In genomic region chr17:33842966-33843795, GRCm38 (mm10) we compare ENCODE assay signal across 8 mouse cellular contexts. TPM values are rescaled to one million over a fixed set of nuclear protein-coding genes. Genes with fewer than 3 reads are reported as not detected.
DNase-seq lines count a peak whose midpoint lies in the region; ATAC-seq and TF ChIP-seq lines count a peak whose summit lies in the region.

Gene Cd320, plus strand, starts transcription at chr17:33843091.

- peak within 1 kb of the TSS; percentile 78 for H3K4me2 ChIP-seq in embryonic facial prominence, embryonic 14.5 days (ENCODE audit: low read depth, low read length)
- H3K4me2 ChIP-seq in limb, embryonic 14.5 days (replicated peaks; ENCODE audit: low read depth, low read length, severe bottlenecking) = peak within 1 kb of the TSS; percentile 72
- peak within 1 kb of the TSS; percentile 81 for H3K4me2 ChIP-seq in midbrain, postnatal 0 days (ENCODE audit: low read depth, low read length, poor library complexity, severe bottlenecking)

- no peaks in the 10 kb centered on the region for H3K27me3 ChIP-seq in embryonic facial prominence, embryonic 14.5 days (replicated peaks; ENCODE audit: control insufficient read depth, insufficient read depth, low read length)
- H3K27me3 ChIP-seq in limb, embryonic 14.5 days (ENCODE audit: control insufficient read depth, insufficient read depth, low read length) = no peaks in the 10 kb centered on the region
- no peaks in the 10 kb centered on the region for H3K27me3 ChIP-seq in midbrain, postnatal 0 days (ENCODE audit: insufficient read depth, low read length)

- peak; percentile 35 for TF ChIP-seq CTCF in midbrain, postnatal 0 days (IDR thresholded peaks at IDR 0.05)

- no peaks in the 10 kb centered on the region for H3K9me3 ChIP-seq in embryonic facial prominence, embryonic 14.5 days (ENCODE audit: control insufficient read depth, low read length)
- no peaks in the 10 kb centered on the region for H3K9me3 ChIP-seq in limb, embryonic 14.5 days (ENCODE audit: control insufficient read depth, low read length)
- no peaks in the 10 kb centered on the region for H3K9me3 ChIP-seq in midbrain, postnatal 0 days (ENCODE audit: low read length)

- peak; percentile 94 for ATAC-seq in embryonic facial prominence, embryonic 14.5 days (ENCODE audit: low read depth)
- ATAC-seq in limb, embryonic 14.5 days (ENCODE audit: low FRiP score, low read depth) = peak; percentile 93
- peak; percentile 94 for ATAC-seq in midbrain, postnatal 0 days (ENCODE audit: low FRiP score)

- WGBS in embryonic facial prominence, embryonic 14.5 days = under 1% methylated on average over 43 of the region's 45 CpGs
- under 1% methylated on average over 42 of the region's 45 CpGs for WGBS in limb, embryonic 14.5 days
- under 1% methylated on average over 44 of the region's 45 CpGs for WGBS in midbrain, postnatal 0 days

- peak within 1 kb of the TSS; percentile 80 for H3K4me3 ChIP-seq in embryonic facial prominence, embryonic 14.5 days (ENCODE audit: low read depth, low read length)
- H3K4me3 ChIP-seq in limb, embryonic 14.5 days (replicated peaks; ENCODE audit: low read length) = peak within 1 kb of the TSS; percentile 79
- peak within 1 kb of the TSS; percentile 85 for H3K4me3 ChIP-seq in midbrain, postnatal 0 days (ENCODE audit: low read depth, low read length)

- H3K36me3 ChIP-seq in embryonic facial prominence, embryonic 14.5 days (ENCODE audit: control insufficient read depth, insufficient read depth, low read length) = peaks cover 29% of the 10 kb centered on the region
- peaks cover 18% of the 10 kb centered on the region for H3K36me3 ChIP-seq in limb, embryonic 14.5 days (ENCODE audit: control insufficient read depth, insufficient read depth, low read length)
- peaks cover 11% of the 10 kb centered on the region for H3K36me3 ChIP-seq in midbrain, postnatal 0 days (ENCODE audit: insufficient read depth, low read length)

- peak within 1 kb of the TSS; percentile 25; the same call in 1 of the 2 replicates for H3K27ac ChIP-seq in embryonic facial prominence, embryonic 14.5 days (replicated peaks; ENCODE audit: low read depth, low read length)
- H3K27ac ChIP-seq in limb, embryonic 14.5 days (replicated peaks; ENCODE audit: low read depth, low read length) = no peak within 1 kb of the TSS
- H3K27ac ChIP-seq in midbrain, postnatal 0 days (ENCODE audit: low read depth, low read length) = peak within 1 kb of the TSS; percentile 77

- H3K9ac ChIP-seq in embryonic facial prominence, embryonic 14.5 days (ENCODE audit: low read depth, low read length) = peak within 1 kb of the TSS; percentile 77
- peak within 1 kb of the TSS; percentile 58 for H3K9ac ChIP-seq in limb, embryonic 14.5 days (ENCODE audit: low read depth, low read length, severe bottlenecking)
- H3K9ac ChIP-seq in midbrain, postnatal 0 days (replicated peaks; ENCODE audit: low read length, poor library complexity, severe bottlenecking) = peak within 1 kb of the TSS; percentile 77

- H3K4me1 ChIP-seq in embryonic facial prominence, embryonic 14.5 days (ENCODE audit: control insufficient read depth, insufficient read depth, low read length) = no peaks in the 10 kb centered on the region; the same call in 1 of the 2 replicates
- peaks cover 7% of the 10 kb centered on the region for H3K4me1 ChIP-seq in limb, embryonic 14.5 days (ENCODE audit: control insufficient read depth, insufficient read depth, low read length)
- H3K4me1 ChIP-seq in midbrain, postnatal 0 days (ENCODE audit: insufficient read depth, low read length) = peaks cover 8% of the 10 kb centered on the region

- 0 out of 2 replicates have a peak, but pooled peaks have one; percentile 60 for TF ChIP-seq POLR2A in limb, embryonic 14.5 days (IDR thresholded peaks at IDR 0.05; ENCODE audit: borderline replicate concordance, extremely low read depth, insufficient read depth, insufficient read length)

- DNase-seq in 3T3-L1 (ENCODE audit: low read depth, low spot score) = peak; percentile 96
- DNase-seq in adrenal gland, postnatal 4 days (ENCODE audit: low spot score in 2 of 2) = peak; percentile 69 to 84
- peak; percentile 95 for DNase-seq in embryonic facial prominence, embryonic 14.5 days (ENCODE audit: low spot score)
- peak; percentile 93 for DNase-seq in heart, adult 8-10 months (ENCODE audit: low spot score)
- peak; percentile 95 for DNase-seq in kidney, adult 9 months
- peak; percentile 90 for DNase-seq in limb, embryonic 14.5 days (ENCODE audit: low spot score)
- peak; percentile 93 for DNase-seq in midbrain, postnatal 0 days (ENCODE audit: low spot score)
- DNase-seq in spleen, postnatal 14 days (ENCODE audit: low spot score in 2 of 2) = peak; percentile 75 to 82

RNA-seq across cellular contexts. Expression of gene Cd320, which starts in this region (rescaled TPM):
- total RNA-seq in adrenal gland, postnatal 4 days (2021) = 10 to 100 TPM; 34.3 to 36.0 TPM
- 60.5 and 62.3 TPM in 2 replicates for polyA plus RNA-seq in embryonic facial prominence, embryonic 14.5 days (2014; fragmentation: Nextera tagmentation; extraction: Ambion mirVana)
- 10 to 100 TPM; 28.9 to 33.6 (median 33.2) TPM for total RNA-seq in heart, adult 8-10 months (2022)
- polyA plus RNA-seq in limb, embryonic 14.5 days (2012; rRNA removed) = 42.9 and 45.9 TPM in 2 replicates
- polyA plus RNA-seq in limb, embryonic 14.5 days (2014; fragmentation: Nextera tagmentation; extraction: Ambion mirVana) = 57.9 and 59.4 TPM in 2 replicates
- total RNA-seq in midbrain, postnatal 0 days (2014; rRNA removed) = 24.4 and 26.7 TPM in 2 replicates
- polyA plus RNA-seq in midbrain, postnatal 0 days (2015; fragmentation: Nextera tagmentation; extraction: Ambion mirVana) = 46.8 and 50.0 TPM in 2 replicates
